Mouse (Mus musculus): ENCODE data around the gene Tmem274.
"Not testable (repeated sequence)": the region's sequence is repeated elsewhere in the genome, so short reads cannot be mapped to it uniquely, and the experiment has no call there.

DNA sequence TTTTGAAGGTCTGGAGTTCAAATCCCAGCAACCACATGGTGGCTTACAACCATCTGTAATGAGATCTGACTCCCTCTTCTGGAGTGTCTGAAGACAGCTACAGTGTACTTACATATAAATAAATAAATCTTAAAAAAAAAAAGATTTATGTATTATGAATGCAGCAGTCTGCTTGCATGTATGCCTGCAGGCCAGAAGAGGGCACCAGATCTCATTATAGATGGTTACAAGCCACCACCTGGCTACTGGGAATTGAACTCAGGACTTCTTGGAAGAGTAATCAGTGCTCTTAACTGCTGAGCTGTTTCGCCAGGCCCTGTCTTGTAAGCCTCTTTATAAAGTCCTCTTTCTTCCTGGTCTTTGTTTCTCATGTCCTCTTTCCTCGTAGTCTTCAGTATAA lies 16.7 kb upstream of the Tmem274 start:
- TF ChIP-seq CTCF (IDR thresholded peaks at IDR 0.05; ENCODE audit: low read depth, low read length), result peak; percentile 2
- not testable (repeated sequence) for TF ChIP-seq POLR2A (IDR thresholded peaks at IDR 0.05; ENCODE audit: insufficient read depth, low read length); EP300 (IDR thresholded peaks at IDR 0.05; ENCODE audit: insufficient read depth, low read depth, low read length)
